Mouse (Mus musculus): ENCODE results near the gene Fam111a.
A peak's percentile ranks its signal among the peaks of the same experiment; 100 is the strongest.

Gene Fam111a

GRCm38 (mm10) chr19:12564197-12564596 lies 18.7 kb downstream of the Fam111a start:
- peak; percentile 28 for DNase-seq (ENCODE audit: low read depth)

- no peak for DNase-seq (ENCODE audit: low read depth)
These were observed 21.5 kb downstream of the Fam111a start for GRCm38 (mm10) chr19:12567011-12567410.

GRCm38 (mm10) chr19:12570866-12571265 lies 25.3 kb downstream of the Fam111a start:
- peak; percentile 49 for DNase-seq (ENCODE audit: low read depth)

- DNase-seq (ENCODE audit: low read depth): peak; percentile 35
These were observed 26.1 kb downstream of the Fam111a start for GRCm38 (mm10) chr19:12571687-12572086.

- no peak for DNase-seq (ENCODE audit: low read depth)
These were observed 27.2 kb downstream of the Fam111a start for GRCm38 (mm10) chr19:12572614-12573265.

GRCm38 (mm10) chr19:12573266-12574011 lies 27.9 kb downstream of the Fam111a start:
- peak; percentile 87 for DNase-seq (ENCODE audit: low read depth)

GRCm38 (mm10) chr19:12574012-12574407 lies 28.5 kb downstream of the Fam111a start:
- DNase-seq (ENCODE audit: low read depth): peak; percentile 46

GRCm38 (mm10) chr19:12575107-12575506 lies 29.6 kb downstream of the Fam111a start:
- DNase-seq (ENCODE audit: low read depth): no peak

- no peak for DNase-seq (ENCODE audit: low read depth)
These were observed 30.0 kb downstream of the Fam111a start for GRCm38 (mm10) chr19:12575514-12575913.

- DNase-seq (ENCODE audit: low read depth): peak; percentile 26
These were observed 31.1 kb downstream of the Fam111a start for GRCm38 (mm10) chr19:12576639-12577038.

- DNase-seq (ENCODE audit: low read depth): no peak
These were observed 39.8 kb downstream of the Fam111a start for GRCm38 (mm10) chr19:12585310-12585709.

- peak; percentile 89 for DNase-seq (ENCODE audit: low read depth)
These were observed 46.4 kb downstream of the Fam111a start for GRCm38 (mm10) chr19:12591908-12592307.

GRCm38 (mm10) chr19:12595135-12595529 lies 49.6 kb downstream of the Fam111a start:
- no peak for DNase-seq (ENCODE audit: low read depth)

GRCm38 (mm10) chr19:12595530-12596289 lies 50.2 kb downstream of the Fam111a start:
- peak; percentile 66 for DNase-seq (ENCODE audit: low read depth)

GRCm38 (mm10) chr19:12596290-12597072 lies 50.9 kb downstream of the Fam111a start:
- DNase-seq (ENCODE audit: low read depth): no peak

- no peak for DNase-seq (ENCODE audit: low read depth)
These were observed 51.5 kb downstream of the Fam111a start for GRCm38 (mm10) chr19:12597073-12597405.

GRCm38 (mm10) chr19:12598674-12599073 lies 53.1 kb downstream of the Fam111a start:
- no peak for DNase-seq (ENCODE audit: low read depth)

GRCm38 (mm10) chr19:12599674-12600073 lies 54.1 kb downstream of the Fam111a start, which contains the start of gene Gm4952:
TSS of gene Gm4952 (plus strand) at chr19:12599974.
- DNase-seq (ENCODE audit: low read depth): no peak

GRCm38 (mm10) chr19:12600684-12601480 lies 55.3 kb downstream of the Fam111a start:
- no peak for DNase-seq (ENCODE audit: low read depth)

- DNase-seq (ENCODE audit: low read depth): no peak
These were observed 62.8 kb downstream of the Fam111a start for GRCm38 (mm10) chr19:12608336-12608735.

- DNase-seq (ENCODE audit: low read depth): no peak
These were observed 68.1 kb downstream of the Fam111a start for GRCm38 (mm10) chr19:12613646-12614045.
